Mouse (Mus musculus) hindbrain, embryonic 13.5 days (tissue): ENCODE measurements around the gene St8sia2. TPM values are rescaled to one million over a fixed set of nuclear protein-coding genes. Genes with fewer than 3 reads are reported as not detected.

Experiments
- ATAC-seq: fragments of 200-750 bp; cut with Nextera tagmentation; 2 replicates; pipeline ENCODE4 v1.8.0; 2017; ENCODE audit warnings: moderate TSS enrichment; ENCODE audit not compliant: low FRiP score
- H3K27ac ChIP-seq: fragments of 300-500 bp; sonication (generic); 2 replicates; pipeline ENCODE4 v1.5.1; 2015; ENCODE audit warnings: inconsistent platforms, mild to moderate bottlenecking, moderate library complexity
- H3K27me3 ChIP-seq: fragments of 300-500 bp; sonication (generic); 2 replicates; pipeline ENCODE4 v1.6.1; 2015; ENCODE audit warnings: mild to moderate bottlenecking, inconsistent platforms
- H3K36me3 ChIP-seq: fragments of 300-500 bp; sonication (generic); 2 replicates; pipeline ENCODE4 v1.6.1; 2015; ENCODE audit warnings: mild to moderate bottlenecking, inconsistent platforms
- H3K4me1 ChIP-seq: fragments of 300-500 bp; sonication (generic); replicated peaks from 2 replicates; pipeline ENCODE4 v1.6.1; 2015; ENCODE audit warnings: inconsistent platforms
- H3K4me2 ChIP-seq: fragments of 300-500 bp; sonication (generic); 2 replicates; pipeline ENCODE4 v1.6.1; 2015; ENCODE audit warnings: inconsistent platforms, mild to moderate bottlenecking, moderate library complexity
- H3K4me3 ChIP-seq: fragments of 300-500 bp; sonication (generic); 2 replicates; pipeline ENCODE4 v1.5.1; 2015; ENCODE audit warnings: mild to moderate bottlenecking, inconsistent platforms
- H3K9ac ChIP-seq: fragments of 300-500 bp; sonication (generic); 2 replicates; pipeline ENCODE4 v1.6.1; 2015; ENCODE audit warnings: mild to moderate bottlenecking, inconsistent platforms
- H3K9me3 ChIP-seq: fragments of 300-500 bp; sonication (generic); 2 replicates; pipeline ENCODE4 v1.6.1; 2016; ENCODE audit warnings: inconsistent platforms
- WGBS: fragments of 180-500 bp; shearing (Covaris S2); methylation state at CpG from one replicate; pipeline ENCODE4 v1.1.7; 2015; 5-methylcytosine and 5-hydroxymethylcytosine counted together
- polyA plus RNA-seq: library from polyadenylated mRNA; unstranded; fragments of >200 nt; fragmentation: Nextera tagmentation; extraction: Ambion mirVana; gene quantifications from 2 replicates; pipeline ENCODE4 v1.2.1, GENCODE M21; 2015

St8sia2 gene
- polyA plus RNA-seq, 1 experiment from 2014 or later: 81.7 TPM

DNA sequence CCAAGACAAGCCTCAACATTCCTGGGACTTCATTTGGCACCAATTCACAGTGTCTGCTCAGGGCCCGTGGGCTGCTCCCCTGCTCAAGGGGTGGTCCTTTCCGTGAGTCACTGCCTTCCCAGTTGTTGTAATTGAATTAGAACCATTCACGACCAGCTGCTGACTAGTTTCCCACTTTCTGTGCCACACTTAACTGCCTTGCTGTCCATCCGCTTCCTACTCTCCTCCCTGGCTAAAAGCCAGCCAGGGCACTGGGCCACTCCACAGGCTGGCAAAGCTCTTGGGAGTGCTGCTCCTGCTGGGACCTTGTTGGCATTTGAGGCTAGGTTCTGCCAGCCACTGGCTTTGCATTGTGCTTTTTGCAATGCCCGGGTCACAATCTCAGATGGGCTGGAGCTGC lies 59.0 kb downstream of the St8sia2 start:
- H3K36me3 ChIP-seq: peaks cover 90% of the 10 kb centered on the region
- peak overlapping the region; percentile 45; the same call in 1 of the 2 replicates for H3K27ac ChIP-seq
- 56% methylated on average over 5 of the region's 5 CpGs for WGBS
- no peak overlapping the region for H3K4me2 ChIP-seq
- ATAC-seq: no peak; the same call in 1 of the 2 replicates
- H3K9ac ChIP-seq: no peak overlapping the region
- H3K4me3 ChIP-seq: no peak overlapping the region
- H3K4me1 ChIP-seq: peaks cover 8% of the 10 kb centered on the region
- no peaks in the 10 kb centered on the region for H3K9me3 ChIP-seq
- H3K27me3 ChIP-seq: no peaks in the 10 kb centered on the region

DNA sequence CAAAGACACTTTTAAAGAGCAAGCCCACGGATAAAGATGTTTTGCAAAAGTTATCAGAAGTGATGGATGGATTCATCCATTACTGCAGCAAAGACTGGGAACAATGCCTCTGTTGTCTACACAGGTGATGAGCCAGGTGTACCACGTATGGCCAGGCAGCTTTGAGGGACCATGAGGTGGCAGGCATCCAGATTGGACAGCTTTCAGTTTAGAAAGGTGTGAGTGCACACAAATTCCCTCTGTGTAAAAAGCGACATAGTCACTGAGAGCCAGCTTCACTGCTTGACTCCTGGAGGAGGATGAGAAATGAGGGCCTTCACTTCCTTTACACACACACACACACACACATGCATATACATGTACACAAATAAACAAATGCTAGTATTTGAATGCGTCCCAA lies 60.4 kb downstream of the St8sia2 start:
- no peak overlapping the region for H3K4me3 ChIP-seq
- 89% methylated on average over 4 of the region's 4 CpGs for WGBS
- H3K36me3 ChIP-seq: peaks cover 88% of the 10 kb centered on the region
- no peak overlapping the region for H3K9ac ChIP-seq
- no peak overlapping the region for H3K27ac ChIP-seq
- peaks cover 8% of the 10 kb centered on the region for H3K4me1 ChIP-seq
- no peaks in the 10 kb centered on the region for H3K9me3 ChIP-seq
- no peak for ATAC-seq
- H3K4me2 ChIP-seq: no peak overlapping the region
- no peaks in the 10 kb centered on the region for H3K27me3 ChIP-seq

DNA sequence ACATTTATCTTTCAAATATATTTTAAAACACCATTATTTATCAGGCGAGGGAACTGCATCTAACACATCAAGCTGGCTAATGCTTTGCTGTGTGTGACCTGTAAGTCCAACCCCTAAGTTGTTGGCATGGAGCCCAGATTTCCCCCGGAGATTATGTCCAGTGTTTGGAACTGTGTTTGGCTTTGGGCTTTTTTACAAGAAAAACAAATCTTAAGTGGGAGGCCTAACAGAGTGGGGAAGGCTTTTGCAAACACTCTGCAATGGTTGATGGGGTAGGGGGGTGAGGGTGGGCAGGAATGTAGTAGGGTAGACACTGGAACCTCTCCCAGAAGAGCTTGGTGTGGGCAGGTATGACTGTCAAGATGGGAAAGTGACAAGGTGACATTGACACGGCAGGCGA lies 71.8 kb downstream of the St8sia2 start:
- Histone ChIP-seq H3K9me3 (no peaks in the 10 kb centered on the region), H3K27ac (peak overlapping the region; percentile 61), H3K4me3 (no peak overlapping the region), H3K27me3 (no peaks in the 10 kb centered on the region), H3K9ac (no peak overlapping the region), H3K4me2 (no peak overlapping the region), H3K4me1 (peaks cover 38% of the 10 kb centered on the region), H3K36me3 (peaks cover 70% of the 10 kb centered on the region)
- 50% methylated on average over 4 of the region's 4 CpGs for WGBS
- ATAC-seq: no peak

DNA sequence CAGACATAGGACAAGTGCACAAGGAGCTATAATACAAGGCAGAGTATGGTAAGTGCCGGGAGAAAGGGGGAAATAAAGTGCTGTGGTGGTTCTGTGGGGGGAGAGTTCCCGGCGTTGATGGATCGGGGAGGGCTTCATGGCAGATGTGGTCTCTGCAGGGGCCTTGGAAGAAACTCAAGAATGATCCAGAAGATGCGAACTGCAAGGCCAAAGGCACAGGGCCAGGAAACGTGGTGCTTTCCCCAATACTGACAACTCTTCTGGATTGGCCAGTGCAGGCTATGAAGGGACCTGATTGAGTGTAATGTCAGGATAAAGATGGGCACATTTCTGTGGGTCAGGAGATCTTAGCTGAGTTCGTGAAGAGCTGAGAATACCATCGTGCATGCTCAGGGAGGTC lies 74.3 kb downstream of the St8sia2 start:
- H3K4me3 ChIP-seq: no peak overlapping the region
- H3K9me3 ChIP-seq: no peaks in the 10 kb centered on the region
- H3K4me1 ChIP-seq: peaks cover 38% of the 10 kb centered on the region
- no peaks in the 10 kb centered on the region for H3K27me3 ChIP-seq
- H3K4me2 ChIP-seq: no peak overlapping the region
- peaks cover 46% of the 10 kb centered on the region for H3K36me3 ChIP-seq
- no peak for ATAC-seq
- no peak overlapping the region for H3K9ac ChIP-seq
- H3K27ac ChIP-seq: peak overlapping the region; percentile 78; the same call in 1 of the 2 replicates
- 82% methylated on average over 8 of the region's 8 CpGs for WGBS

DNA sequence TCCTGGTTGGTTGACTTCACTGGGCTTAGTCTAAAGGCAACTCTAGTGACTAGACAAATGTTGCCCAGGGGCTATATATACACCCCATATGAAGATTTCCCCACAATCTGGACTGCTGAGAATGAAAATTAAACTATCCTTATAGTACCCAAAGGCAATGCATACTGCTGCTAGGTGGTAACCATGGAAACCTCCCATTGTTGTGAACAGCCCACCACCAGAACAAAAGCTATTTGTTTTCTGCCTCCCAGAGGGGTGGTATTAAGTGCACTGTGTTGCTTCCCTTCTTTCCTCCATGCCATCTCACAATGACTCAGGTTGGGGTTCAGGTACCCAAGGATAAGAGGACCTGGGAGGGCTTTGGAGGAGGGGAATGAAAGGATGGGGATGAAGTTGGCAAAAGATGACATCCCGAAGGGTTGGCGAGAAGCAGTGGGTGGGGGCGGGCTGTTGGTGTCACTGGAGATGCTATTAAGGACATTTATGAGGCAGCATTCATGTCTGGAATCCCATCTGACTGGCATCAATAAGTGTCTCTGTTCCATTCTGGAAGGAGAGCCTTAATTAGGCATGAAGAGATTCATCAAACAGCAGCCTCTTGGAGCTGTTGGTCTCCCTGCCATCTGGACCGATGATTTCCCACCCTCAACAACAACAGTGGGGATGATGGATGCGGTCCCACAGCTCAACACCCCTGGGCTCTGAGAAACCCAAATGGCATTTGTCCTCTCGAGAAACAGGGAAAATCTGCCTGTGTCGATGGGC lies 75.3 kb downstream of the St8sia2 start:
- peaks cover 37% of the 10 kb centered on the region for H3K36me3 ChIP-seq
- peak overlapping the region; percentile 78 for H3K27ac ChIP-seq
- 36% methylated on average over 7 of the region's 7 CpGs for WGBS
- H3K27me3 ChIP-seq: no peaks in the 10 kb centered on the region
- ATAC-seq: peak; percentile 72
- no peak overlapping the region for H3K4me2 ChIP-seq
- no peaks in the 10 kb centered on the region for H3K9me3 ChIP-seq
- H3K4me1 ChIP-seq: peaks cover 45% of the 10 kb centered on the region
- H3K4me3 ChIP-seq: no peak overlapping the region
- H3K9ac ChIP-seq: no peak overlapping the region

DNA sequence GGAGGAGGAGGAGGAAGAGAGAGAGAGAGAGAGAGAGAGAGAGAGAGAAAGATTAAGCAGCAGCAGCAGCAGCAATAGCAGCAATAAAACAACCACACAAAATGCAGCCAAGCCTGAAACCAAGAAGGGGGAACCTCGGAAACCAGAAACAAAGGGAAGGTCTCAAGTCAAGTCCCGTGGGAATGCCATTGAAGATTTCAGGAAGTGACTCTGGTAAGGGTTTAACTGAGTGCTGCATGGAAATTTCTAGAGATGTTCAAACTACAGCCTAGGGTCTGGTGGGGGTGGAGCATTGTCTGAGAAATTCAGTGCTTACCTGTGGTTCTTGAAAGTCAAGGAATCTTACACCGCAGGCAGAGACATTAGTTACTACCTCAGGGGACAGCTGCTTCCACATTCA lies 77.4 kb downstream of the St8sia2 start:
- WGBS: 43% methylated on average over 3 of the region's 3 CpGs
- Histone ChIP-seq H3K27me3 (no peaks in the 10 kb centered on the region), H3K9me3 (no peaks in the 10 kb centered on the region), H3K4me2 (no peak overlapping the region), H3K4me3 (no peak overlapping the region), H3K27ac (no peak overlapping the region), H3K4me1 (peaks cover 28% of the 10 kb centered on the region), H3K9ac (no peak overlapping the region), H3K36me3 (peaks cover 21% of the 10 kb centered on the region)
- no peak for ATAC-seq

DNA sequence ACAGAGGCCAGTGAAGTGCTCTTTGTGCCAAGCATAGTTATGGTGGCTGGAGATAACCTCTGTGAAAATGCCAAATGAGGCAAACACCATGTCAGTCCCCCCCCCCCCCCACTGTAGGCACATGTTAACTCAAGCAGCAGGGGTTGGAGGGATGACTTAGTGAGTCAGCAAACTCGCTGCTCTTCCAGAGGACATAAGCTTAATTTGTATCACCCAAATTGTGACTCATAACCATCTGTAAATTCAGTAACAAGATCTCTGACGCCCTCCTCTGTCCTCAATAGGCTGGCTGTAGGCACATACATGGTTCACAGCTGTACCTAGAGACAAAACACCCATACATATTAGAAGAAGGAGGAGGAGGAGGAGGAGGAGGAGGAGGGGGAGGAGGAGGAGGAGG lies 77.8 kb downstream of the St8sia2 start:
- Histone ChIP-seq H3K4me1 (peaks cover 23% of the 10 kb centered on the region), H3K27me3 (no peaks in the 10 kb centered on the region), H3K4me2 (no peak overlapping the region), H3K9ac (no peak overlapping the region), H3K4me3 (no peak overlapping the region), H3K27ac (no peak overlapping the region), H3K36me3 (peaks cover 18% of the 10 kb centered on the region), H3K9me3 (no peaks in the 10 kb centered on the region)
- no peak for ATAC-seq
- WGBS: 64% methylated on average over 2 of the region's 2 CpGs

DNA sequence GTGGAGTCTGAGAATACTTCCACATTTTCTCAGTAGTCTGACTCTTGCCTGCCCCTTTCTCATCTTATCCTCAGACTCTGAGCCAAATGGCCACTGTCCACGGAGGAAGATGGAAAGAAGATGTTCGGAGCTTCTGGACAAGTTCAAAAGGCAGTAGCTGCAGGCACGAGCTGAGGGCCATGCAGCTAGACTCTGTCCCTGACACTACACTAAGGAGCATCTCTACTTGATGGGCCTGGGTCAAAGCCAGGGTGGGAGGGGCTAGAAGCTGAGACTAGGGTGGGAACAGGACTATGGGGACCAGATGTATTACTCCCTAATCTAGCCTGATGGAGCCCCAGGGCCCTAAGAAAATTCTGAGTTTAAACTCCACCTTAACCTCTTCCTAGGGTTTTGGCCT lies 80.5 kb downstream of the St8sia2 start:
- Histone ChIP-seq H3K27ac (no peak overlapping the region), H3K9me3 (no peaks in the 10 kb centered on the region), H3K4me1 (peaks cover 10% of the 10 kb centered on the region), H3K27me3 (no peaks in the 10 kb centered on the region), H3K4me2 (no peak overlapping the region), H3K36me3 (no peaks in the 10 kb centered on the region; the same call in 1 of the 2 replicates), H3K9ac (no peak overlapping the region), H3K4me3 (no peak overlapping the region)
- WGBS: 77% methylated on average over 3 of the region's 3 CpGs
- no peak for ATAC-seq

DNA sequence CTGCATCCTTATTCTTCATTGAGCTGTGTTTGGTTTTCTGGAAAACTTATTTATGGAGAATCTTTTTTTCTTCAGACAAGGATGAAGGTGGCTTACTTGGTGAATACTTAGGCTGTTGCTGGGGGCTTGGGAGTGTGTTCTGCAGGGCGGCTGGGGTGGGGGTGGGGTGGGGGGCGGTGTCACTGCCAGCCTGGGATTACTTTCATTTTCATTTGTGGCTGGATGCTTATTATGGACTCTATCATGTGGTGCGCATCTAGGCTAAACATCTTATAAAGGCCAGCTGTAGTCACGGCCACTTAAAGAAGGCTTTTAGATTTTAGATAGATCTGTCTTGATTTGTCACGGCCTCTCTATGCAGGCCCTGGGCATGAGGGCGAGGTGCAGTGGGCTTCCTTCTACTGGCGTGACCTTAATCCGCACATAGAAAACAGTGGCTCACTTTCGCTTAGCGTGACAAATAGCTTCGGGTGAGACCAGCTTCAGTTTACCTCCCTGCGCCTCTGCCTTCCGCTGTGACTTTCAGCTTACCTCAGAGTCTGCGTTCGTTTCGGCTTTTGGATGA lies 92.5 kb downstream of the St8sia2 start:
- ATAC-seq: 0 out of 2 replicates have a peak, but pooled peaks have one; percentile 8
- WGBS: 52% methylated on average over 16 of the region's 16 CpGs
- no peak overlapping the region for H3K9ac ChIP-seq
- peaks cover 42% of the 10 kb centered on the region for H3K4me1 ChIP-seq
- peak overlapping the region; percentile 64; the same call in 1 of the 2 replicates for H3K27ac ChIP-seq
- H3K9me3 ChIP-seq: no peaks in the 10 kb centered on the region
- no peak overlapping the region for H3K4me2 ChIP-seq
- H3K36me3 ChIP-seq: no peaks in the 10 kb centered on the region
- H3K27me3 ChIP-seq: no peaks in the 10 kb centered on the region
- no peak overlapping the region for H3K4me3 ChIP-seq

DNA sequence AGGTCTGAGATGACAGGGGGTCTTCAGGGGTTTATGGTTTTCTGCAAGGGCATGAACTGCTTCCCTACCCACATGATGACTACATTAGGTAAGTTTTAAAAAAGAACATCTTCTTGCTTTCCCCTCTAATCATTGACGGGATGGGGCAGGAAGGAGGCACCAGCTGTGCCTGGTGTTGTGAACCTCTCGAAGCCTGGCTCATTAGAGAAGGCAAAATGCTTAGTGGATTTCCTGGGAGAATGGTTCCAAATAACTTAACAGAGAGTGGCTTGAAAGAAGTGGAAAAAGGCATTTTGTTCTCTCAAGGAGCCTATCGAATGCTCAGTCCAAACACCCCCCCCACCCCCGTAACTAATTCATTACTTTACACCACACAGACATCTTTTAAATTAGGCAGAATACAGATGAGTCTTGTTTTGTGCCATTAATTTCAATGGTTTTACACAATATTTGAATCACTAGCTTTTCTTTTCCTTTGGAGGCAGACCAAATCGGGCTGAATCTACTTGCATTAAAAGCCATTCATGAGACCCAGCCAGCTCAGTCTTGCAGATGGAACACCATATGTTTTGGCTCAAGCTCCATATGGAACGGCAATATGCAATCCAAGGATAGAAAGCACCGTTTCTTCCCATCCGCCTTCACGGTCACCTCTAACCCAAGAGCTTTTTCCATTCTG lies 95.7 kb downstream of the St8sia2 start:
- H3K9ac ChIP-seq: no peak overlapping the region
- H3K27me3 ChIP-seq: no peaks in the 10 kb centered on the region
- WGBS: 34% methylated on average over 9 of the region's 9 CpGs
- H3K4me3 ChIP-seq: no peak overlapping the region
- no peaks in the 10 kb centered on the region for H3K36me3 ChIP-seq
- H3K4me1 ChIP-seq: peaks cover 42% of the 10 kb centered on the region
- peak overlapping the region; percentile 72 for H3K27ac ChIP-seq
- no peaks in the 10 kb centered on the region for H3K9me3 ChIP-seq
- ATAC-seq: peak; percentile 79
- no peak overlapping the region for H3K4me2 ChIP-seq

DNA sequence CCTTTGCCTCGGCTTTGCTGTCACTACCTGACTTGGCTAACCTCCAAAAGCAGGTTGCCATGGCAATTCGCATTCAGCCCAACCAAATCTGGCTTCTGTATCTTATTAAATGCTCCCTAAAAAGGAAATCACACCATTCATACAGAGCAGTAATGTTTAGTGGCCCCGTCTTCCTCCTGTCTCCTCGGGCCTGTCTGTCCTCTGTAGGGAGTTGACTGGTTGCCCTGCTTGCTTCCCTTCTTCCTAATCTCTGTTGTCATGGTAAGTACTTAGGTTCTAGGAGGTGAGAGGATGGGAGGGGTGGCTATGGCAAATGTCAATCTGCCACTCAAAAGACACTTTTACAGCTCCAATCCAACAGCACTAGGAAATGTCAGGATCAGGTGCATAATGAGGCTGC lies 101.6 kb downstream of the St8sia2 start:
- Histone ChIP-seq H3K9me3 (no peaks in the 10 kb centered on the region), H3K9ac (no peak overlapping the region), H3K4me1 (peaks cover 20% of the 10 kb centered on the region), H3K36me3 (no peaks in the 10 kb centered on the region), H3K27ac (no peak overlapping the region), H3K27me3 (no peaks in the 10 kb centered on the region), H3K4me3 (no peak overlapping the region), H3K4me2 (no peak overlapping the region)
- no peak for ATAC-seq
- 36% methylated on average over 4 of the region's 4 CpGs for WGBS

DNA sequence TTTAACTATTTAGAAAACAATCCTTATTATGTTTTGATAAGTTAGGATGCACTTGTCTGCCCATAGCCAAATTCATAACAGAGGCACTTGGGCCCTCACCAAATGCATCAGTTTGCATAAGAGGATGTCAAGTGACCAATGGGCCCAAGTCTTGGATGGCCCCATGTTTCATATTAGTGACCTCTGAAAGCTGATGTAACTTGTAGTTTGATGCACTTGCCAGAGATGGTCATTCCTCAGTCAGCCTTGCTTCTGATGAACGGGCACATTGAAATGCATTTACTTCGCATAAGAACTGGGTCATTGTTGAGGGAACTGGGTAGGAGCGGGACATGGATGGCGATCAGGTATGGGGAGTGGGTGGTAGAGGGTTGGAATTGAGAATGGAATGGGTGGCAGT lies 102.6 kb downstream of the St8sia2 start:
- Histone ChIP-seq H3K36me3 (no peaks in the 10 kb centered on the region), H3K9ac (no peak overlapping the region), H3K4me2 (no peak overlapping the region), H3K27me3 (no peaks in the 10 kb centered on the region), H3K9me3 (no peaks in the 10 kb centered on the region), H3K27ac (no peak overlapping the region), H3K4me1 (peaks cover 17% of the 10 kb centered on the region), H3K4me3 (no peak overlapping the region)
- WGBS: 92% methylated on average over 4 of the region's 4 CpGs
- no peak for ATAC-seq
